Mouse (Mus musculus) G1E (cell line): ENCODE data around the gene Sectm1a. TPM values are rescaled to one million over a fixed set of nuclear protein-coding genes. Genes with fewer than 3 reads are reported as not detected.

Experiments used
- ATAC-seq: 2 replicates; pipeline ENCODE4 v1.8.0; 2016; ENCODE audit warnings: mild to moderate bottlenecking; ENCODE audit not compliant: insufficient number of reproducible peaks, poor library complexity, low FRiP score, severe bottlenecking; ENCODE audit errors: extremely low read depth
- DNase-seq: peaks from one replicate; pipeline ENCODE4 v3.0.0; 2012; ENCODE audit warnings: low spot score
- H3K27me3 ChIP-seq: 2 replicates; pipeline ENCODE4 v1.6.1; 2012; ENCODE audit warnings: mild to moderate bottlenecking, low read length, inconsistent platforms; ENCODE audit not compliant: insufficient read depth
- H3K36me3 ChIP-seq: replicated peaks from 2 replicates; pipeline ENCODE3; 2012; ENCODE audit warnings: mild to moderate bottlenecking, inconsistent platforms
- H3K4me1 ChIP-seq: 2 replicates; pipeline ENCODE4 v1.6.1; 2012; ENCODE audit warnings: low read depth, low read length, inconsistent platforms, mixed read lengths; ENCODE audit not compliant: insufficient read depth
- H3K4me3 ChIP-seq: 2 replicates; pipeline ENCODE4 v1.5.1; 2012; ENCODE audit warnings: low read depth, mild to moderate bottlenecking, inconsistent platforms, low read length, moderate library complexity, mixed read lengths
- H3K9me3 ChIP-seq: replicated peaks from 2 replicates; pipeline ENCODE4 v1.6.1; 2012; ENCODE audit warnings: inconsistent platforms
- CTCF ChIP-seq: IDR thresholded peaks from 2 replicates; pipeline ENCODE4 v1.5.1; 2012; ENCODE audit warnings: low read depth, low read length, inconsistent platforms, mixed read lengths
- GATA1 ChIP-seq: IDR thresholded peaks from 2 replicates; pipeline ENCODE4 v1.6.1; 2012; ENCODE audit warnings: borderline replicate concordance, low read length, inconsistent platforms, mixed read lengths
- GATA2 ChIP-seq: IDR thresholded peaks from 2 replicates; pipeline ENCODE4 v1.6.1; 2012; ENCODE audit warnings: low read depth, low read length, inconsistent platforms, borderline replicate concordance
- POLR2AphosphoS5 ChIP-seq: IDR thresholded peaks from 2 replicates; pipeline ENCODE4 v1.6.1; 2012; ENCODE audit warnings: low read depth, low read length, inconsistent platforms; ENCODE audit not compliant: insufficient replicate concordance
- TAL1 ChIP-seq: conservative IDR thresholded peaks from 2 replicates; pipeline ENCODE4 v1.6.1; 2012; ENCODE audit warnings: low read depth, low read length, inconsistent platforms, mixed read lengths
- polyA plus RNA-seq: library from polyadenylated mRNA; stranded (reverse); fragments of >175 nt; gene quantifications from 2 replicates; pipeline ENCODE4 v1.2.3, GENCODE M21; 2012
- total RNA-seq, 2 experiments: library from RNA; stranded (forward) in 1 of 2; stranded (reverse) in 1 of 2; fragments of 200-1000 nt in 1 of 2; fragments of >200 nt in 1 of 2; fragmentation: Nextera tagmentation in 1 of 2; gene quantifications; 2 replicates each; pipeline ENCODE4 v1.2.3; 2014 to 2017

Gene Sectm1a
- total and polyA plus RNA-seq, 3 experiments = 0.38 TPM; not detected in 2

DNA sequence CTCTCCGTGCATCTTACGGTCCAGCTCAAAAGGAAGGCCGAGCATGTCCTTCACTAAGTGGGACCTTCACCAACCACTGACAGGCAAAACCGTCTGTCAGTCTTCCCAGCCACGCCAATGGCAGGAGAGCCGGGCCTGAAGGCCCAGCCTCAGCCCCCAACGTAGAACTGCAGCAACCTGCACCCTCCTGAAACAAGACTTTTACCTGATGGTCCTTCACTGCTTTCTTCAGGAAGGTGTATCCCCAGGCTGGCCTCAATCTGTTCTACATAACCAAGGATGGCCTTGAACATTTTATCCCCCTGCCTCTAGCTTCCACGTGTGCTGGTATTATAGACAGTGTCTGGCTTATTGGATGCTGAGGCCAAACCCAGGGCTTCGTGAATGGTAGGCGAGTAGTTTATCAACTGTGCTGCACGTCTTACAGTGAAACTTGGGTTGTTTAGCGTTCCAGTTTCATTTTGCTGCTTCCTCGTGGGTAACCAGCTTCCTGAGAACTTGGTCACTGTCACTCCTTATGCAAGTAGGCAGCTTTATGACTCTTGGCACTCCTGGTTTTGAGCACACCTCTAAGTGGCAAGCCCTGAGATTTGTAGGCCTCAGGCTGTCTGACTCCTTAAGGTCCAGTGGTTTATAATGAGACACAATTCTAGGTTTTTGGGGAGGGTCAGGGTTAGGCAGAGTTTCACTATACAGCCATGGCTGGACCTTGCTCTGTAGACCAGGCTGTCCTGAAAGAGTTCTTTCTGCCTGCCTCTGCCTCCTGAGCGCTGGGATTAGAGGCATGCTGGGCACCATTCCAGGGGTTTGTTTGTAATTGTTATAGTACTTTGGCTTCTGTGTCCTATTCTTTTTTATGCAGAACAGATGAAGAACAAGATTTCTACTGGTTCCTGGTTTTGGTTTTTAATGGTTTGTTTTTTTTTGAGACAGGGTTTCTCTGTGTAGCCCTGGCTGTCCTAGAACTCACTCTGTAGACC is 11.9 kb upstream of the Sectm1a start:
- no peaks in the 10 kb centered on the region for H3K9me3 ChIP-seq
- peaks cover 4% of the 10 kb centered on the region; the same call in 1 of the 2 replicates for H3K4me1 ChIP-seq
- H3K36me3 ChIP-seq = no peaks in the 10 kb centered on the region
- DNase-seq (no peak), ATAC-seq (no peak)
- TF ChIP-seq CTCF (no peak), POLR2AphosphoS5 (no peak), GATA2 (no peak), GATA1 (no peak), TAL1 (no peak)
- H3K27me3 ChIP-seq = peaks cover 27% of the 10 kb centered on the region
- H3K4me3 ChIP-seq = no peak overlapping the region

DNA sequence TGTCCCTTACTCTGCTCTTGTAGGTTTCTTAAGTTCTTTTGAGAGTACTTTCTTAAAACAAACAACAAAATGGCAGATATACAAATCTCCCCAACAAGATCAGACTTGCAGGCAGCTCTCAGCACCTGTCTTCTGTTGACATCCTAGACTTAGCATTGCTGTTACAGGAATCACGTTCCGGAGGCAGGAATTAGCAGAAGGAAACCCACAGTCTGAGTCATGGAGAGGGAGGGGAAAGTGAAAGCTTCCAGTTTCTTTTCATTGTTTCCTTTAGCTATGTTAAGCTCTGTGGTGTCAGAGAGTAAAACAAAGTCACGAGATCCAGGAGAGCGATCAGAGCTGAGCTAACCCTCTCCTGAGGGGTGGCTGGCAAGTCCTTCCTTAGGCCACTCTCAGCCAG is 9.9 kb upstream of the Sectm1a start:
- H3K4me3 ChIP-seq = no peak overlapping the region
- H3K36me3 ChIP-seq = no peaks in the 10 kb centered on the region
- no peak for TF ChIP-seq GATA1
- no peak for TF ChIP-seq POLR2AphosphoS5
- TF ChIP-seq CTCF = no peak
- TF ChIP-seq TAL1 = no peak
- no peaks in the 10 kb centered on the region for H3K4me1 ChIP-seq
- DNase-seq (no peak), ATAC-seq (no peak)
- peaks cover 15% of the 10 kb centered on the region for H3K27me3 ChIP-seq
- no peaks in the 10 kb centered on the region for H3K9me3 ChIP-seq

DNA sequence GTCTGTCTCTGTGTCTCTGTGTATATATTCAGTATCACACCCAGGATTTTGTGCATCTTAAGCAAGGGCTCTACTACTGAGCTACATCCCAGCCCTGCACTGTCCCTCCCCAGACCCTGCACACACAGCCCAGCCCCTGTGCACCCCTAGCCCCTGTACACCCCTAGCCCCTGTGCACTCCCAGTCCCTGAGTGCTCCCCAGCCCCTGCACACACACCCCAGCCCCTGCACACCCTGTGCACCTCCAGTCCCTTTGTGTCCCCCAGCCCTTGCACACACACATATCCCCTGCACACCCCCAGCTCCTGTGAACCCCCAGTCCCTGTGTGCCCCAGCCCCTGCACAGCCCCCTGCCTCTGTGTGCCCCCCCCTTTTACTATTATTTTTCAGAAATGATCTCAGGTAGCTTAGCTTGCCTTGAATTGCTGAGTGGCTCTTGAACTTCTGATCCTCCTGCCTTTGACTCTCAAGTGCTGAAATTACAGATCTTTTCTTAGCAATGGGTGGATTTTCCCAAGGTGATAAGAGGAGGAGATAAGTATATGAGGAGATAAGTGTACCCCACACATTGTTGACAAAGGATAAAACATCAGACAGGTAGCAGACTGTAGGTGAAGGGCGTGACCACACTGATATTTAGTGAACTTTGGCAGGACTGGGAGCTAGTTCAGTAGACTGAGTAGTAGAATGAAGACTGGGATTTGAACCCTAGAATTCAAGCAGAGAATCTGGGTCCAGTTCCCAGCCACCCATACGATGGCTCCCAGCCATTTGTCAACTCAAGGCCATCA is 8.9 kb upstream of the Sectm1a start:
- H3K9me3 ChIP-seq = no peaks in the 10 kb centered on the region
- no peaks in the 10 kb centered on the region for H3K36me3 ChIP-seq
- peaks cover 15% of the 10 kb centered on the region for H3K27me3 ChIP-seq
- no peak for DNase-seq
- TF ChIP-seq GATA2 (no peak), GATA1 (no peak), TAL1 (no peak), CTCF (no peak), POLR2AphosphoS5 (no peak)
- H3K4me3 ChIP-seq = no peak overlapping the region
- no peaks in the 10 kb centered on the region for H3K4me1 ChIP-seq
- no peak for ATAC-seq

DNA sequence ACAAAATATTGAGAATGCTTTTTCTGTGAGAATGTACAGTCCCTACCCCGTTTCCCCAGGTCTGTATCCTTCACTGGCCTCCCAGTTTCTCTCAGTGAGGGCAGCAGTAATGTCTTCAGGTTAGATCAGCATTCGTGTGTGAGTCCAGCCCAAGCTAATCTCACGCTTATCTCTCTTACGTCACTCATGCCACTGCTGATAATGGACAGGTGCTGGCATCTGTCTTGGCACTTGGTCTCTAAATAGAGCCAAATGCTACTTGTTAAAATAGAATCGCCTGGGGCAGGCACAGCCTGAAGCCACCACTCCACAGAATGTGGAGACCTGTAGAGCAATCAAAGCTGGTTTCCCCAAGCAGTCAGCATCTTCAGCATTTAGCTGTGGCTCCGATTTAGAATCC is 8.0 kb upstream of the Sectm1a start:
- ATAC-seq = no peak
- DNase-seq = no peak
- Histone ChIP-seq H3K4me1 (no peaks in the 10 kb centered on the region), H3K9me3 (no peaks in the 10 kb centered on the region), H3K27me3 (peaks cover 17% of the 10 kb centered on the region), H3K4me3 (no peak overlapping the region), H3K36me3 (no peaks in the 10 kb centered on the region)
- no peak for TF ChIP-seq GATA1
- TF ChIP-seq CTCF = no peak
- TF ChIP-seq TAL1 = no peak
- no peak for TF ChIP-seq GATA2
- TF ChIP-seq POLR2AphosphoS5 = no peak

DNA sequence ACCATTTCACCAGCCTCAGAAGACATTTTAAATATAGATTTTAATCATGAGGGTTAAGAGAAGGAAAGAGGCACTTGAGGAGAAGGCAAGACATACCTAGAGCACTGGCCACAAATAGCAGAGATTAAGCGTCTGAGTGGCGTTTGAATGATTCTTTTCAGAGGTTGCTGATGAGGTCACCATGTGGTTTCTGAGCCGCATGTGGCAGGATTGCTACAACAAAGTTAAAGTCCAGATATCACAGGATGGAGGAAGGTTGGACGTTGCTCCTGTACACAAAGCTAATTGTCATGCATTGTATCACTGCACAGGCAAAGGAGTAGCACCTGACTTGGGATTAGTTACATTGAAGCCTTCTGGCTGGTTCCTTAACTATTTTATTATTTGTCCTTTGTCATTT is 5.3 kb upstream of the Sectm1a start:
- Histone ChIP-seq H3K4me1 (peaks cover 7% of the 10 kb centered on the region), H3K27me3 (peaks cover 12% of the 10 kb centered on the region), H3K9me3 (no peaks in the 10 kb centered on the region), H3K36me3 (no peaks in the 10 kb centered on the region), H3K4me3 (no peak overlapping the region)
- DNase-seq = no peak
- no peak for ATAC-seq
- TF ChIP-seq TAL1 (no peak), POLR2AphosphoS5 (no peak), CTCF (no peak), GATA1 (no peak), GATA2 (no peak)

DNA sequence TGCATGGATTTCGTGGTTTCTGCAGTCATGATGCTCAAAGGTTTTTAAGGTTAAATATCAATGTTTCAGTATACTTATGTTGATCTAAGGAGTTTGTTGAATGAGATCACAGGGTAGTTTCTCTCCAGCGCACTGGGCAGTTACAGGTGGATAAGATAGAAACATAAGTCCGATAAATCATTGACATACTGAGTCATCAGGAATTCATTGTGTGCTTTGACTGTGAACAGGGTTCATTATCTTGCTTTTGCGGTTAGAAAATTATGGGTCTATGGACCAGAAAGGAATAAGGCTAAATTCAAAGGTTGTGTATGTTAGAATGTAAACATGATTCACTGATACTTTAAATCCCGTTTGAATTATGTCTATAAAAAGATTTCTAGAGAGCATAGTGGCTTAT is 4.2 kb upstream of the Sectm1a start:
- H3K9me3 ChIP-seq = no peaks in the 10 kb centered on the region
- TF ChIP-seq GATA1 = no peak
- no peak for TF ChIP-seq GATA2
- no peak for TF ChIP-seq POLR2AphosphoS5
- TF ChIP-seq TAL1 = no peak
- no peak for TF ChIP-seq CTCF
- H3K36me3 ChIP-seq = no peaks in the 10 kb centered on the region
- DNase-seq (no peak), ATAC-seq (no peak)
- no peak overlapping the region for H3K4me3 ChIP-seq
- peaks cover 15% of the 10 kb centered on the region for H3K27me3 ChIP-seq
- peaks cover 7% of the 10 kb centered on the region for H3K4me1 ChIP-seq
